Mouse (Mus musculus): Measurements from ENCODE around the gene Cyb561d1. TPM values are rescaled to one million over a fixed set of nuclear protein-coding genes. Genes with fewer than 3 reads are reported as not detected.

Cyb561d1 gene
- polyA plus RNA-seq, 1 experiment from 2014 or later, result 3.4 TPM

- no peaks in the 10 kb centered on the region for H3K36me3 ChIP-seq (ENCODE audit: insufficient read depth, low read length)
- H3K9ac ChIP-seq (replicated peaks; ENCODE audit: low read length), result no peak overlapping the region
- H3K4me1 ChIP-seq (ENCODE audit: insufficient read depth, low read length), result peaks cover 16% of the 10 kb centered on the region
- peak; percentile 63; the same call in 1 of the 2 replicates for ATAC-seq (ENCODE audit: low FRiP score, low TSS enrichment)
- H3K4me3 ChIP-seq (ENCODE audit: low read length), result no peak overlapping the region
- WGBS, result 17% methylated on average over 14 of the region's 14 CpGs
- H3K27ac ChIP-seq (ENCODE audit: low read length), result no peak overlapping the region
- no peaks in the 10 kb centered on the region for H3K9me3 ChIP-seq (ENCODE audit: low read length)
- peak overlapping the region; percentile 12 for H3K4me2 ChIP-seq (replicated peaks; ENCODE audit: low read depth, low read length)
- no peaks in the 10 kb centered on the region for H3K27me3 ChIP-seq (ENCODE audit: insufficient read depth, low read length)
These were observed 26.1 kb downstream of the Cyb561d1 start for GRCm38 (mm10) chr3:108174672-108175531.

- Histone ChIP-seq H3K4me1 (ENCODE audit: insufficient read depth, low read length) (peaks cover 39% of the 10 kb centered on the region), H3K36me3 (ENCODE audit: insufficient read depth, low read length) (no peaks in the 10 kb centered on the region), H3K9ac (replicated peaks; ENCODE audit: low read length) (no peak overlapping the region), H3K27ac (ENCODE audit: low read length) (no peak overlapping the region), H3K4me3 (ENCODE audit: low read length) (no peak overlapping the region), H3K4me2 (replicated peaks; ENCODE audit: low read depth, low read length) (no peak overlapping the region), H3K9me3 (ENCODE audit: low read length) (no peaks in the 10 kb centered on the region), H3K27me3 (ENCODE audit: insufficient read depth, low read length) (peaks cover 8% of the 10 kb centered on the region; the same call in 1 of the 2 replicates)
- ATAC-seq (ENCODE audit: low FRiP score, low TSS enrichment), result no peak
- WGBS, result 41% methylated on average over 3 of the region's 3 CpGs
These were observed 31.8 kb downstream of the Cyb561d1 start for GRCm38 (mm10) chr3:108169199-108169598.

GRCm38 (mm10) chr3:108167499-108167898 lies 33.5 kb downstream of the Cyb561d1 start:
- WGBS, result 24% methylated on average over 14 of the region's 14 CpGs
- H3K9ac ChIP-seq (replicated peaks; ENCODE audit: low read length), result peak overlapping the region; percentile 44; the same call in 1 of the 2 replicates
- H3K4me1 ChIP-seq (ENCODE audit: insufficient read depth, low read length), result peaks cover 39% of the 10 kb centered on the region
- H3K4me2 ChIP-seq (replicated peaks; ENCODE audit: low read depth, low read length), result no peak overlapping the region
- no peaks in the 10 kb centered on the region for H3K9me3 ChIP-seq (ENCODE audit: low read length)
- peaks cover 8% of the 10 kb centered on the region; the same call in 1 of the 2 replicates for H3K27me3 ChIP-seq (ENCODE audit: insufficient read depth, low read length)
- H3K36me3 ChIP-seq (ENCODE audit: insufficient read depth, low read length), result no peaks in the 10 kb centered on the region
- H3K27ac ChIP-seq (ENCODE audit: low read length), result peak overlapping the region; percentile 81
- ATAC-seq (ENCODE audit: low FRiP score, low TSS enrichment), result no peak
- H3K4me3 ChIP-seq (ENCODE audit: low read length), result no peak overlapping the region

DNA sequence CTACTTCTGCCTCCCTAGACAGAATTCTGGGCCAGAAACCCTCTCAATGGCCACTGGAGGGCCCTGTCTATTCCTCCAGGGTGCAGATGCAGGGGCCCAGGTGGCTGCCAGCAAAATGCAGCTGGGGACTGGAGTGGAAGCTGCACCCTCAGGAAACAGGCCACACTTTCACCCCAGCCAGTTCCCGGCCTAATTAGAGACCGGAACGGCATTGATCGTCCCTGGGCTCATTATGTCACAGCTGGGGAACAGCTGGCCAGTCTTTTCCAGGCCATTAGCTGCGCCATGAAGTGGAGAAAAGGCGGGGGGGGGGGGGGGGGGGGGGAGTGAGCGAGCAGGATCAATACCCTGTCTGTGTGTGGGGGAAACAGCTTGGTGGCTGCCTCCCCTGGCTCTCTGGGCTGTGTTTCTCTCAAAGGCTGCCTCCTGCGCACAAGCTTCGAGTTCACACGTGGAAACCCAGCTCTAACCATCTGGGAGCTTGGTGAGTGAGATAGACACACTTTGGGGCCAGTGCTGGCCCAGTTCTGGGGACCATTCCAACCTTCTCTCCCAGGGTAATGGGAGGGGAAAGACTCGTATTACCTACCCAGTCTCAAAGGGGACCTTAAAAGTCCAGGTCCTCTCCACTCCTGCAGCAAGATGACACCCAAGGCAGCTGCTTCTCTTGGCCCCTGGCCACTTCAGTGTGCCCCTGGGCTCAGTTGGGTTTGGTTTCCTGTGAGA lies 34.4 kb downstream of the Cyb561d1 start:
- H3K9me3 ChIP-seq (ENCODE audit: low read length), result no peaks in the 10 kb centered on the region
- no peaks in the 10 kb centered on the region for H3K36me3 ChIP-seq (ENCODE audit: insufficient read depth, low read length)
- H3K4me3 ChIP-seq (ENCODE audit: low read length), result no peak overlapping the region
- peaks cover 39% of the 10 kb centered on the region for H3K4me1 ChIP-seq (ENCODE audit: insufficient read depth, low read length)
- peak; percentile 71 for ATAC-seq (ENCODE audit: low FRiP score, low TSS enrichment)
- WGBS, result 4% methylated on average over 9 of the region's 11 CpGs
- H3K27me3 ChIP-seq (ENCODE audit: insufficient read depth, low read length), result peaks cover 8% of the 10 kb centered on the region; the same call in 1 of the 2 replicates
- H3K27ac ChIP-seq (ENCODE audit: low read length), result peak overlapping the region; percentile 81
- 0 out of 2 replicates have a peak overlapping the region, but pooled peaks have one; percentile 5 for H3K4me2 ChIP-seq (replicated peaks; ENCODE audit: low read depth, low read length)
- no peak overlapping the region for H3K9ac ChIP-seq (replicated peaks; ENCODE audit: low read length)

DNA sequence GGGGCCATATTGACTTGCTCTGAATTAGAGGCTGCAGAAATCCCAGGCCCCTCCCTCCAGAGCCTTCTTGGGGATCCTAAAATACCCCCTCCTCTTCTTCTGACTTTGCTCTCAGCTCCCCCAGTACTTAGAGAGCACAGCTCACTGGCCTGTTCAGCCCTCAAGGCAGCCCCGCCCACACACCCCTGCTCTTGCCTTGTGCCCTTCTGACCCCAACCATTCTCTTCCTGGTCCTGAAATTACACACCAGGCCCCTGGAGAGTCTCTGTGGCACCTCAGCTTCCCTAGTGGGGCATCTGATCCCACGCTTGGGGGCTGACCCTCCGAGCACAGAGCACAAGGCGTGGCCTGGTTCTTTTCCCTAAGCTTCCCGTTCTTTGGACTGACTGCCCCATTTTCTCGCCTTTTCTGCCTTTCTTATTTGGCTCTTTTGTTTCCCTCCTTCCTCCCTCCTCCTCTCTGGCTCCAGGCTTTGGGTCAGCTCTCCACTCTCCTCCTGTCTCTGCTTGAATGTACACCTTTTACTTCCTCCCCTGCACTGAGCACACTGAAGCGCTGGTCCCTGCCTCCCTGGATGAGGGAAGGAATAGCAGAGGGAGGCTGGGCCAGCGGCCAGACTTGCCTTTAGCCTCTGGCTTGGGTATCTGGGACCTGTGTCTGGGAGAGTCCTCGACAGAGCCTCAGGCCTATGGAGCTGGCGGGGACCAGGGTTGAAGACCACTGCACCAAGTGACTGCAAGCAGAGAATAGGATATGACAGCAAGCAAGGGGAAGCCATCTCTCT lies 35.3 kb downstream of the Cyb561d1 start:
- Histone ChIP-seq H3K4me3 (ENCODE audit: low read length) (no peak overlapping the region), H3K4me1 (ENCODE audit: insufficient read depth, low read length) (peaks cover 39% of the 10 kb centered on the region), H3K9ac (replicated peaks; ENCODE audit: low read length) (peak overlapping the region; percentile 42; the same call in 1 of the 2 replicates), H3K36me3 (ENCODE audit: insufficient read depth, low read length) (no peaks in the 10 kb centered on the region), H3K27ac (ENCODE audit: low read length) (peak overlapping the region; percentile 81), H3K9me3 (ENCODE audit: low read length) (no peaks in the 10 kb centered on the region), H3K4me2 (replicated peaks; ENCODE audit: low read depth, low read length) (0 out of 2 replicates have a peak overlapping the region, but pooled peaks have one; percentile 49), H3K27me3 (ENCODE audit: insufficient read depth, low read length) (peaks cover 8% of the 10 kb centered on the region; the same call in 1 of the 2 replicates)
- peak; percentile 55 for ATAC-seq (ENCODE audit: low FRiP score, low TSS enrichment)
- 24% methylated on average over 10 of the region's 10 CpGs for WGBS

- Histone ChIP-seq H3K9ac (replicated peaks; ENCODE audit: low read length) (peak overlapping the region; percentile 24; the same call in 1 of the 2 replicates), H3K4me2 (replicated peaks; ENCODE audit: low read depth, low read length) (peak overlapping the region; percentile 49), H3K36me3 (ENCODE audit: insufficient read depth, low read length) (no peaks in the 10 kb centered on the region), H3K4me3 (ENCODE audit: low read length) (peak overlapping the region; percentile 25), H3K9me3 (ENCODE audit: low read length) (no peaks in the 10 kb centered on the region), H3K4me1 (ENCODE audit: insufficient read depth, low read length) (peaks cover 39% of the 10 kb centered on the region), H3K27ac (ENCODE audit: low read length) (no peak overlapping the region), H3K27me3 (ENCODE audit: insufficient read depth, low read length) (peaks cover 8% of the 10 kb centered on the region; the same call in 1 of the 2 replicates)
- ATAC-seq (ENCODE audit: low FRiP score, low TSS enrichment), result no peak; the same call in 1 of the 2 replicates
- 16% methylated on average over 9 of the region's 9 CpGs for WGBS
These were observed 36.2 kb downstream of the Cyb561d1 start for GRCm38 (mm10) chr3:108164807-108165206.

DNA sequence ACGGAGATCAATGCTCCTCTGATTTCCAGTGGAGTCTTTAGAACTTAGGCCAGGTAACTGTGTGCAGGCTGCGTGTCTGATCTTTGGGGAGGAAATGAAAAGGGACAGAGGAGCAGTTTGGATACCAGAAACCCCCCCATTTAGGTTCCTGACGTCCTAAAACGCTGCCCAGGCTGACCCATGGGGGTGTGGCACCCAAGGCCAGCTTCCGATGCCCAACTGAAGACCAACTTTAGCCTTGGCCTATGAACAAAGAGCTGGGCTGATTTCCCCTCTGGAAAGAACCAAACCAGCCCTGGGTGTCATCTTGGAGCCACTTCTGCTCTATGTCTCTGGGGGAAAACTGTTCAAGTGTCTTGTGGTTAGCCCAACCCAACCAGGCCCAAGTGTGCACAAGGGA lies 36.9 kb downstream of the Cyb561d1 start:
- 67% methylated on average over 5 of the region's 5 CpGs for WGBS
- Histone ChIP-seq H3K36me3 (ENCODE audit: insufficient read depth, low read length) (no peaks in the 10 kb centered on the region), H3K4me3 (ENCODE audit: low read length) (no peak overlapping the region), H3K9ac (replicated peaks; ENCODE audit: low read length) (no peak overlapping the region), H3K27me3 (ENCODE audit: insufficient read depth, low read length) (peaks cover 8% of the 10 kb centered on the region; the same call in 1 of the 2 replicates), H3K4me2 (replicated peaks; ENCODE audit: low read depth, low read length) (no peak overlapping the region), H3K4me1 (ENCODE audit: insufficient read depth, low read length) (peaks cover 35% of the 10 kb centered on the region), H3K27ac (ENCODE audit: low read length) (no peak overlapping the region), H3K9me3 (ENCODE audit: low read length) (no peaks in the 10 kb centered on the region)
- ATAC-seq (ENCODE audit: low FRiP score, low TSS enrichment), result no peak

DNA sequence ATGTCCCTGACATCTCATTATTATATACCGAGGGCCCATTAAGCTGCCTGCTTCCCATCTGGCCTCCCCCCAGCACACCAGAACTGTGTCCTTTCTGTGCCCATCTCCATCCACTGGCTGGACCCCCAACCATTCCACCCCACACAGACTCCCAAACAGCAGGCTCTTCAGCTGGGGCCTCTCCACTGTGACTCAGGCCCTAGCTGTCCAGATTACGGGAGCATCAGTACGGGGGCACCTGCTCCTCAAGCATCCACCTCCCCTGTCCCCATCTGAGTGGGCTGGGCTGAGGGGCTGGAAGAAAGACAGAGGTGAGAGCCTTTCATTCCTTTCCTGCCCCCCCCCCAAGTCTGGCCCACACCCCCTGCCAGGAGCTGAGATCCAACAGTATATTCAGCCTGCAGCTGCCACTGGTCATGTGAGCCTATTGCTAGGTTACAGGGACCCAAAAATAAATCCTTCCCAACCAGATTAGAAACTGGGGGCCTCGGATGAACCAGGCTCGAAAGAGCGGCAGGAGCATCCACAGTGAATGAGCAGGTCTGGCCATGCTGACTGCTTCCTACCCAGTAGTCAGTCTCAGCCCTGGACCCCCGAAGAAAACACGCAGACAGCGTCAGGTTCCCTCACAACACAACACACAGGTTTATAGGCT lies 42.5 kb downstream of the Cyb561d1 start:
- Histone ChIP-seq H3K9ac (replicated peaks; ENCODE audit: low read length) (no peak overlapping the region), H3K4me2 (replicated peaks; ENCODE audit: low read depth, low read length) (no peak overlapping the region), H3K9me3 (ENCODE audit: low read length) (no peaks in the 10 kb centered on the region), H3K27me3 (ENCODE audit: insufficient read depth, low read length) (no peaks in the 10 kb centered on the region), H3K4me3 (ENCODE audit: low read length) (no peak overlapping the region), H3K36me3 (ENCODE audit: insufficient read depth, low read length) (no peaks in the 10 kb centered on the region), H3K27ac (ENCODE audit: low read length) (no peak overlapping the region), H3K4me1 (ENCODE audit: insufficient read depth, low read length) (no peaks in the 10 kb centered on the region)
- 64% methylated on average over 9 of the region's 9 CpGs for WGBS
- ATAC-seq (ENCODE audit: low FRiP score, low TSS enrichment), result no peak

DNA sequence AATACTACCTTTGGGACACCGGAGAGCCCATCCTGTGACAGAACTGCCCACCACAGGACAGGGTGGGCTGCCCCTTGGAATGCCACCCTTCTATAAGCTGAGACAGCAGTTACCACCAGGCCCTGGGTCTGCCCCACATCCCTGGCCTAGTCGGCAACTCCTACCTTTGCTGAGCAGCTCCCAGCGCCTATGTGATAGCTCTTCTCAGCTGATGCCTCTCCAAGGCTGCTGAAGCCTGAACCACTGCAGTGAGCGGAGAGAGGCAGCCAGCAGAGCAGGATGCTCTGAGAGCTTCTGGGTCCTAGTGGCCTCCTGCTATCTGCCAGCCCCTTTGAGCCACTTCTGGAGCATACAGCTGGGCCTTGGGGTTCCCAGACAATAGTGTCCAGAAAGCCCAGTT lies 46.4 kb downstream of the Cyb561d1 start, which contains the start of gene Gpr61:
Gene Gpr61 (minus strand): TSS at position 227 of the 400 bp plus-strand sequence.
- WGBS, result 41% methylated on average over 4 of the region's 4 CpGs
- H3K4me2 ChIP-seq (replicated peaks; ENCODE audit: low read depth, low read length), result no peak within 1 kb of the TSS
- no peaks in the 10 kb centered on the region for H3K27me3 ChIP-seq (ENCODE audit: insufficient read depth, low read length)
- H3K4me3 ChIP-seq (ENCODE audit: low read length), result no peak within 1 kb of the TSS
- no peaks in the 10 kb centered on the region for H3K4me1 ChIP-seq (ENCODE audit: insufficient read depth, low read length)
- no peak within 1 kb of the TSS for H3K27ac ChIP-seq (ENCODE audit: low read length)
- H3K9me3 ChIP-seq (ENCODE audit: low read length), result no peaks in the 10 kb centered on the region
- no peaks in the 10 kb centered on the region for H3K36me3 ChIP-seq (ENCODE audit: insufficient read depth, low read length)
- no peak within 1 kb of the TSS for H3K9ac ChIP-seq (replicated peaks; ENCODE audit: low read length)
- peak; percentile 28; the same call in 1 of the 2 replicates for ATAC-seq (ENCODE audit: low FRiP score, low TSS enrichment)
